Mouse (Mus musculus) G1E (cell line): ENCODE data around the gene Tfeb. TPM values are rescaled to one million over a fixed set of nuclear protein-coding genes. Genes with fewer than 3 reads are reported as not detected.

Source experiments
- ATAC-seq: 2 replicates; pipeline ENCODE4 v1.8.0; 2016; ENCODE audit warnings: mild to moderate bottlenecking; ENCODE audit not compliant: insufficient number of reproducible peaks, poor library complexity, low FRiP score, severe bottlenecking; ENCODE audit errors: extremely low read depth
- DNase-seq: peaks from one replicate; pipeline ENCODE4 v3.0.0; 2012; ENCODE audit warnings: low spot score
- H3K27me3 ChIP-seq: 2 replicates; pipeline ENCODE4 v1.6.1; 2012; ENCODE audit warnings: mild to moderate bottlenecking, low read length, inconsistent platforms; ENCODE audit not compliant: insufficient read depth
- H3K36me3 ChIP-seq: replicated peaks from 2 replicates; pipeline ENCODE3; 2012; ENCODE audit warnings: mild to moderate bottlenecking, inconsistent platforms
- H3K4me1 ChIP-seq: 2 replicates; pipeline ENCODE4 v1.6.1; 2012; ENCODE audit warnings: low read depth, low read length, inconsistent platforms, mixed read lengths; ENCODE audit not compliant: insufficient read depth
- H3K4me3 ChIP-seq: 2 replicates; pipeline ENCODE4 v1.5.1; 2012; ENCODE audit warnings: low read depth, mild to moderate bottlenecking, inconsistent platforms, low read length, moderate library complexity, mixed read lengths
- H3K9me3 ChIP-seq: replicated peaks from 2 replicates; pipeline ENCODE4 v1.6.1; 2012; ENCODE audit warnings: inconsistent platforms
- CTCF ChIP-seq: IDR thresholded peaks from 2 replicates; pipeline ENCODE4 v1.5.1; 2012; ENCODE audit warnings: low read depth, low read length, inconsistent platforms, mixed read lengths
- GATA1 ChIP-seq: IDR thresholded peaks from 2 replicates; pipeline ENCODE4 v1.6.1; 2012; ENCODE audit warnings: borderline replicate concordance, low read length, inconsistent platforms, mixed read lengths
- GATA2 ChIP-seq: IDR thresholded peaks from 2 replicates; pipeline ENCODE4 v1.6.1; 2012; ENCODE audit warnings: low read depth, low read length, inconsistent platforms, borderline replicate concordance
- POLR2AphosphoS5 ChIP-seq: IDR thresholded peaks from 2 replicates; pipeline ENCODE4 v1.6.1; 2012; ENCODE audit warnings: low read depth, low read length, inconsistent platforms; ENCODE audit not compliant: insufficient replicate concordance
- TAL1 ChIP-seq: conservative IDR thresholded peaks from 2 replicates; pipeline ENCODE4 v1.6.1; 2012; ENCODE audit warnings: low read depth, low read length, inconsistent platforms, mixed read lengths
- polyA plus RNA-seq: library from polyadenylated mRNA; stranded (reverse); fragments of >175 nt; gene quantifications from 2 replicates; pipeline ENCODE4 v1.2.3, GENCODE M21; 2012
- total RNA-seq, 2 experiments: library from RNA; stranded (forward) in 1 of 2; stranded (reverse) in 1 of 2; fragments of 200-1000 nt in 1 of 2; fragments of >200 nt in 1 of 2; fragmentation: Nextera tagmentation in 1 of 2; gene quantifications; 2 replicates each; pipeline ENCODE4 v1.2.3; 2014 to 2017

Gene Tfeb
- total and polyA plus RNA-seq, 3 experiments = 10.7 to 57.0 (median 11.9) TPM

GRCm38 (mm10) chr17:47803662-47804061, 66.8 kb downstream of the Tfeb start:
- DNase-seq = no peak
- no peak overlapping the region for H3K4me3 ChIP-seq
- H3K4me1 ChIP-seq = no peaks in the 10 kb centered on the region
- TF ChIP-seq GATA1 (no peak), GATA2 (no peak), POLR2AphosphoS5 (no peak), TAL1 (no peak), CTCF (no peak)
- H3K27me3 ChIP-seq = peaks cover 24% of the 10 kb centered on the region
- H3K36me3 ChIP-seq = no peaks in the 10 kb centered on the region
- no peak for ATAC-seq
- H3K9me3 ChIP-seq = no peaks in the 10 kb centered on the region

- peaks cover 22% of the 10 kb centered on the region for H3K27me3 ChIP-seq
- no peak for TF ChIP-seq GATA2
- TF ChIP-seq POLR2AphosphoS5 = no peak
- TF ChIP-seq GATA1 = no peak
- TF ChIP-seq TAL1 = no peak
- no peak for TF ChIP-seq CTCF
These were observed 68.4 kb downstream of the Tfeb start for GRCm38 (mm10) chr17:47805047-47805835.

GRCm38 (mm10) chr17:47806230-47806629, 69.4 kb downstream of the Tfeb start:
- DNase-seq (no peak), ATAC-seq (no peak)
- TF ChIP-seq CTCF (no peak), GATA1 (no peak), TAL1 (no peak)
- Histone ChIP-seq H3K27me3 (peaks cover 22% of the 10 kb centered on the region), H3K9me3 (no peaks in the 10 kb centered on the region), H3K4me3 (no peak overlapping the region), H3K36me3 (no peaks in the 10 kb centered on the region), H3K4me1 (no peaks in the 10 kb centered on the region)

More at GRCm38 (mm10) chr17:47805047-47805835, 68.4 kb downstream of the Tfeb start:
- DNase-seq (no peak), ATAC-seq (no peak)
- H3K36me3 ChIP-seq = no peaks in the 10 kb centered on the region
- H3K4me1 ChIP-seq = no peaks in the 10 kb centered on the region
- H3K4me3 ChIP-seq = no peak overlapping the region
- H3K9me3 ChIP-seq = no peaks in the 10 kb centered on the region

- no peak overlapping the region for H3K4me3 ChIP-seq
- no peaks in the 10 kb centered on the region for H3K4me1 ChIP-seq
- ATAC-seq (no peak), DNase-seq (no peak)
- H3K9me3 ChIP-seq = no peaks in the 10 kb centered on the region
- TF ChIP-seq TAL1 = no peak
- no peak for TF ChIP-seq GATA2
- peaks cover 5% of the 10 kb centered on the region for H3K27me3 ChIP-seq
- no peaks in the 10 kb centered on the region for H3K36me3 ChIP-seq
These were observed 74.5 kb downstream of the Tfeb start for GRCm38 (mm10) chr17:47811265-47811800.

GRCm38 (mm10) chr17:47812200-47812599, 75.4 kb downstream of the Tfeb start:
- ATAC-seq = no peak
- Histone ChIP-seq H3K27me3 (peaks cover under 1% of the 10 kb centered on the region; the same call in 1 of the 2 replicates), H3K36me3 (no peaks in the 10 kb centered on the region), H3K9me3 (no peaks in the 10 kb centered on the region), H3K4me1 (no peaks in the 10 kb centered on the region), H3K4me3 (no peak overlapping the region)
- DNase-seq = no peak
- no peak for TF ChIP-seq CTCF
- no peak for TF ChIP-seq TAL1
- no peak for TF ChIP-seq GATA1
- TF ChIP-seq GATA2 = no peak
- no peak for TF ChIP-seq POLR2AphosphoS5

- Histone ChIP-seq H3K27me3 (no peaks in the 10 kb centered on the region; the same call in 1 of the 2 replicates), H3K9me3 (no peaks in the 10 kb centered on the region), H3K4me1 (no peaks in the 10 kb centered on the region), H3K36me3 (no peaks in the 10 kb centered on the region), H3K4me3 (no peak overlapping the region)
- DNase-seq (no peak), ATAC-seq (no peak)
- no peak for TF ChIP-seq POLR2AphosphoS5
- no peak for TF ChIP-seq GATA2
- TF ChIP-seq GATA1 = no peak
- no peak for TF ChIP-seq TAL1
- no peak for TF ChIP-seq CTCF
These were observed 76.8 kb downstream of the Tfeb start for GRCm38 (mm10) chr17:47813616-47814015.
